Mouse (Mus musculus) G1E (cell line): ENCODE data around the gene Zfp318.

Source experiments
- CTCF ChIP-seq: IDR thresholded peaks from 2 replicates; pipeline ENCODE4 v1.5.1; 2012; ENCODE audit warnings: low read depth, low read length, inconsistent platforms, mixed read lengths
- GATA1 ChIP-seq: IDR thresholded peaks from 2 replicates; pipeline ENCODE4 v1.6.1; 2012; ENCODE audit warnings: borderline replicate concordance, low read length, inconsistent platforms, mixed read lengths
- POLR2AphosphoS5 ChIP-seq: IDR thresholded peaks from 2 replicates; pipeline ENCODE4 v1.6.1; 2012; ENCODE audit warnings: low read depth, low read length, inconsistent platforms; ENCODE audit not compliant: insufficient replicate concordance
- TAL1 ChIP-seq: conservative IDR thresholded peaks from 2 replicates; pipeline ENCODE4 v1.6.1; 2012; ENCODE audit warnings: low read depth, low read length, inconsistent platforms, mixed read lengths

- no peak for TF ChIP-seq GATA1
- no peak for TF ChIP-seq CTCF
- TF ChIP-seq TAL1: no peak
- TF ChIP-seq POLR2AphosphoS5: no peak
These were observed 69.2 kb downstream of the Zfp318 start for GRCm38 (mm10) chr17:46452683-46453082.
